Mouse (Mus musculus) spleen, adult 2 months (tissue): ENCODE measurements around the gene Fpgs.

Experiments
- CTCF ChIP-seq: fragments of 200-500 bp; IDR thresholded peaks from 2 replicates; pipeline ENCODE4 v1.5.1; 2011; ENCODE audit warnings: mild to moderate bottlenecking, inconsistent platforms; ENCODE audit not compliant: insufficient read depth, insufficient read length, insufficient replicate concordance; ENCODE audit errors: extremely low read depth
- POLR2A ChIP-seq: fragments of 200-500 bp; IDR thresholded peaks from 2 replicates; pipeline ENCODE4 v1.6.1; 2011; ENCODE audit warnings: low read depth, low read length, inconsistent platforms

DNA sequence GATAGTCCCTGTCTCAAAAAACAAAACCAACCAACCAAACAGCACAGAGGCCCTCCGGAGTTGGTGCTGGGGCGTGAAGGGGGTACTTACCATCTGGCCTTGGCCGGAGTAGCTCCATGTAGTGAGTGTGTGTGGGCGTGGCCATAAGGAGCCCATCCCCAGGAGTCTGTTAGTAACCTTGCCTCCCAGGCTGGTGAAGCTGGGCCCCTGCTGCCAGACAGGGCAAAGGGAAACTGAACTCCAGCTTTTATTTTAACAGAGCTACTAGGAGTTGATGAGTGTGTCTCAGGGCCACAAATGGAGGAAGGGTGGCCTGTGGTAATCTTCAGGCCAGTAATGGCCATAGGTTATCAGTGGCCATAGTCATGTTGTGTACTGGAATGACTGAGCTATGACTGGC lies 30.5 kb upstream of the Fpgs start:
- no peak for TF ChIP-seq CTCF
- TF ChIP-seq POLR2A: no peak
